Mouse (Mus musculus) monocyte, adult 2 months (primary cell): Measurements from ENCODE around the gene Klhl26.

Experiments used
- DNase-seq, 2 experiments: peaks; one replicate each; pipeline ENCODE4 v3.0.0; 2022; ENCODE audit warnings: low spot score in 2 of 2, low read depth in 1 of 2

Klhl26 gene

DNA sequence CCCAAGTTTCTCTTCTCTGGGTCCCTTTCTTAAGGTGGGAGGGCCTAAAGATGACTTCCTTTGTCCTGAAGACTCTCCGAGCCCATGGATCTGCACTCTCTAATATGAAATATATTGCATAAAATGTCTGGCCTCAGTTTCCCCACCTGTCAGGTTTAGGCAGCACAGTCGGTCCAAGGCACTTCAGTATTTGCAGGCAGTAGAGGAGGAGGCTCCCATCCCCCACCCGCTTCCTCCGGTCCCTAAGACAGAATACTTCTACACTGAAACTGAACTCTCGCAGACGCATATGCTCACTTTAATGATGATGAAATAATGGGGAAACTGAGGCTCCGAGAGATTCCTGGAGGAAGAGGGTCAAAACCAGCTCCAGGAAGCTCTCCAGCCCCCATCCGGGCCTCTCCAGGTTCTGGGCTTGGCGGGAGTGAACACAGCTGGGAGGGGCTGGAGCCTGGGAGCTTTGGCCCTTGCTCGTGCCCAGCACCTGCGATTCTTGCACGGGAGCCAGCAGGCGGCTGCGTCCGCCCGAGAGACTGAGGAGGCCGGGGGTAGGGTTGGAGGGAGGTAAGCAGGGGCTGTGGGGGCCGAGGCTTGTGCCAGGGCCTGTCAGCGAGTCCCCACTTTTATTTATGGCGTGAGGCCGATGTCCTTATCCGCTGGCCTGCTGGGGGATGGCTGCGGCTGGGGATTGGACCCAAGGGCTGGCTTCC lies 25.2 kb upstream of the Klhl26 start:
- DNase-seq, result no peak

DNA sequence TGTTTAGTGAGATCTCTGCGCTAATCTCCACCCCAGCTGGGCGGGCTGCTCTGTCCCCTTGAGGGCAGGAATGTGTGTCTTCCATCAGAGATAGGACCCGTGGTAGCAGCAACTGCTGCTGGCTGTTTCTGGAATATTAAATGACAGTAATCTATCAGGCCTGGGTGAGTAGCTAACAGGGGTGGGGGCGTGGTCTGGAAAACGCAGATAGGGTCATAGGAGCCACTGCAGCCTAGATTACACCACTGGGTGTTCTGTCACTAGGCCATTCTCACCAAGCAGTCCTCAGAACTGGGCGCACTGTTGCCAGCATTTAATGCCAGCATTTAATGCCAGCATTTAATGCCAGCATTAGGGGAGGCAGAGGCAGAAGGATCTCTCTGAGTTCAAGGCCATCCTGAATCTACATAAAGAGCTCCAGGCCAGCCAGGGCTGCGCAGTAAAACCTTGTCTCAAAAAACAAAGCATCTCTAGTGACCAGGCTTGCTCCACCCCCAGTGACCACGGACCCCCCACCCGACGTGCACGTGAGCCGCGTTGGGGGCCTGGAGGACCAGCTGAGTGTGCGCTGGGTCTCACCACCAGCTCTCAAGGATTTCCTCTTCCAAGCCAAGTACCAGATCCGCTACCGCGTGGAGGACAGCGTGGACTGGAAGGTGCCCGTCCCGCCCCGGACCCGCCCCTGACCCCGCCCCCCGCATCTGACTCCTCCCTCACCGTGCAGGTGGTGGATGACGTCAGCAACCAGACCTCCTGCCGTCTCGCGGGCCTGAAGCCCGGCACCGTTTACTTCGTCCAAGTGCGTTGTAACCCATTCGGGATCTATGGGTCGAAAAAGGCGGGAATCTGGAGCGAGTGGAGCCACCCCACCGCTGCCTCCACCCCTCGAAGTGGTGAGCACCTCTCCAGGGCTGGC lies 23.9 kb upstream of the Klhl26 start:
- DNase-seq, result no peak

DNA sequence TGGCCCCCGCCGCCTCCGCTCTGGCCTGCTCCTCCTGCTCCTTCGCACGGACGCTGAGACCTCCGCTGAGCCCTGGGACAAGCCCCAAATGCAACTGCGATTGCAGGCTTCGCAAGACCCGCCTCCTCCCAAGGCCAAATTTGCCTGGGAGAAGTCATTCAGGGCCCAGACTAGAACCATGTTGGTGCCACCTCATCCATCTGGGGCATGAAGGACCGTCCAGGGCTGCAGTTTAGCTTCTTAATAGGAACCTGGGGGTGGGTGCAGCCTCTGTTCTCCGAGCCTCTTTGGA lies 18.9 kb upstream of the Klhl26 start:
- no peak for DNase-seq

DNA sequence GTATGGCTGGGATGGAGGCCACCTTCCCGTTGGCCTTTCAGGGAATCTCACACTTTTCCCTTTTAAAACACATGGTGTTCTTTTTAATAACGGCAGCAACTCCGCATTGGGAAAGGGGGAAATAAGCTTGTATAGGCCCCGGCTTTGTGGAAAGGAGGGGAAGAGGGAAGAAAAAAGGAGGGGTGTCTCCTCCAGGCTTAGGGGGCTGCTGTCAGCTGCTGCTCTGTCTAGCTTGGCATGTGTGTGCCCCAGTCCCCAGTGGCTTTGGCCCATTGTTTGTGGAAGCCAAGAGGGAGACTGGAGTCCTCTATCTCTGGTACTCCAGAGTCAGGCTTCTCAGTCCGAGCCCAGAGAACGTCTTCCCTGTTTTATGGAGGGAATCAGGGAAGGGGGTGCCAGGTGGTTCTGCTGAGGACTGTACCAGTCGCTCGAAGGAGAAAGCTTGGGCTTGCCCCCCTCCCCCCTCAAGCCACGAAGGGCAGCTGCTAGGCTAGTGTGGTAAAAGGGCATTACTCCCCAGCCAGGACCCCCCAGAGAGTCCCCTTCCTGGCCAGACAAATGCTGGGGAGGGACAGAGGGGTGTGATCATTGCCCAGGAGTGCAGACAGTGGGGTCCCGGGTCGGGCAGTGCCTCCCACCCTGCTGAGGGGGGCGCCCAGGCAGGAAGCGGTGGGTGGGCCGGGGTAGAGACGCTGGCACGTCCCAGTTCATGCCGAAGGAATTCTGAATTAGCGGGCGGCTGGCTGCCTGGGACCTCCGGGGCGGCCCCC lies 18.4 kb upstream of the Klhl26 start:
- DNase-seq, result no peak

DNA sequence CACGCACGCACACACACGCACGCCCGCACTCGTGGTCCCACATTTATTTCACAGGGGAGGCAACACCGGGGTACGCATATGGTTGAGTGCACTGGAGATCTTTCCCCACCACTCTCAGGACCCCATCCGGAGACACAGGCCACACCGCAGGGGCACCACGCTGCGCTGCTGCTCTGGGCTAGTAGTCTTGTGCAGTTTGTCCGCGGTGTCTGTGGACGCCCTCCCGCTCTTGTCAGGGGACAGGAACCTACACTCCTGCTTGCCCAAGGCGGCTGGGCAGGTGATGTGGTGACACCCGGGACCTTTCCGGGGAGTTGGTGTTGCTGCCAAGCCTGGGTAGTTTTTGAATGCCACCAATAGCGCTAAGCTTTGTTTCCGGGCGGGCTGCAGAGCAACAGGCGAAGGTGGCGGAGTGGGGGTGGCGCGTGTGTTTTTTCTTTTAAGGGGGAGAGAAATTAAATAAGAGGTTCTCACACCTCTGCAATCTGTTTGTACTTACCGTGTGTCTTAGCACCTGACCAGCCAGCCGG lies 17.7 kb upstream of the Klhl26 start:
- no peak for DNase-seq

DNA sequence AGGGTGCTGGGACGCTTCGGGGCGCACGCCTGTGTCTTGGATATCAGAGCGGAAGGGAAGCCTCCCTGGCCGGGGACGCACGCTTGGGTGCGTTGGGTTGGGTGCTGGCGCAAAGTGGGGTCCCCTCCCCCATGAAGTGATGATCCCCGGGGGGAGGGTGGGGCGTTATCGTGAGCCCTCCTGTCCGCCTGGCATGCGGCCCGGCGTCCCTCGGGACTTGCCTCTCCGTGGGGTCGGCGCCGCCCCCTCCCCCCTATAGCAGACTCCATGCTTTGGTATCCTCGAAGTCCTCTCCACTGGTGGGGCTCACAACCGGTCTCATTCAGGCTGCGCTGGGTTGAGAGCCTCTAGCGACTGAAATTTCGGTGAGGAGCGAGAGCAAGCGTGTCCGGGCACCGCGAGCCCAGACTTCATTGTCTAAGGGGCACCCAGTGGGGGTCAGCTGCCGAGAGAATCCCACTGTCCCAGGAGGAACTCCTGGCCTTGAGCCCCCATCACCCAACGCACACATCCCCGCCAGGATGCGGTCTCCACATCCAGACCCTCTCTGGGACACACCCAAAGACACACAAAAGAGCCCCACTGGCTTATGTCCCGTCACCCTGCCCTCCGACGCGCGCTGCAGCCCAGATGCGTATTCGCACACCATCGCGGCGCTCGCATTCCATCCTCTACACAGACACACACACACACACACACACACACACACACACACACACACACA lies 17.1 kb upstream of the Klhl26 start:
- no peak for DNase-seq

DNA sequence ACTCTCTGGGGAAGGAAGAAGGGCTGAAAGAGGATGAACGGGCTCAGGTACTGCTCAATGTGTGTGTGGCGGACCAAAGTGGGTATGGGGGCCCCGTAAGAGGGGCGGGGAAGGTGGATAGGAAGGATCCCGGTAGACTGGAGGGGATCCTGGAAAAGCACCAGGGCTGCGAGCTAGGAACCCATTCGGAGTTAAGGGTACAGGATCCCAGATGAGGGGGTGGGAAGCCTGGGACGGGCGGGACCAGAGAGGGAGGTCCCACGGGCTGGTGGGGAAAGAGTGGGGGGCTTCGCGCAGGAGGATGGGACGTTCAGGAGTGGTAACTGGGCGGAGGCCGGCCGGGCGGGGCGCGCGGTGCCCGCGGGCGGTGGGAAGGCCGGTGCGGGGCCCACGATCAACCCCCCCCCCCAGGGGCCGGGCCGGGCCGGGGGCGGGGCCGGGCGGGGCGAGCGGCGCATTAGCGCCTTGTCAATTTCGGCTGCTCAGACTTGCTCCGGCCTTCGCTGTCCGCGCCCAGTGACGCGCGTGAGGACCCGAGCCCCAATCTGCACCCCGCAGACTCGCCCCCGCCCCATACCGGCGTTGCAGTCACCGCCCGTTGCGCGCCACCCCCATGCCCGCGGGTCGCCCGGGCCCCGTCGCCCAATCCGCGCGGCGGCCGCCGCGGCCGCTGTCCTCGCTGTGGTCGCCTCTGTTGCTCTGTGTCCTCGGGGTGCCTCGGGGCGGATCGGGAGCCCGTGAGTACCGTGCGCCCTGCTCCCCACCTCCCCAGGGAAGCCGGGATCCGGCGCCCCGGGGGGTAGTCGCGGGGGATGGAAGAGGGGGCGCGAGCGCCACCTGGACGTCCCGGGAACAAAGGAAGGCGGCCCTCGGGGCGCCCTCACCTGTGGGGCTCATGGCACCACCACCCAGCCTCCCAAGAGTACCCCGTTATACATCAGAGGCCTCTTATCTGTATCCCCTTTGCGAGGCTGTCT lies 16.2 kb upstream of the Klhl26 start, which contains the start of gene Crlf1:
Gene Crlf1 (plus strand): TSS at position 495 of the 977 bp plus-strand sequence.
- no peak for DNase-seq

DNA sequence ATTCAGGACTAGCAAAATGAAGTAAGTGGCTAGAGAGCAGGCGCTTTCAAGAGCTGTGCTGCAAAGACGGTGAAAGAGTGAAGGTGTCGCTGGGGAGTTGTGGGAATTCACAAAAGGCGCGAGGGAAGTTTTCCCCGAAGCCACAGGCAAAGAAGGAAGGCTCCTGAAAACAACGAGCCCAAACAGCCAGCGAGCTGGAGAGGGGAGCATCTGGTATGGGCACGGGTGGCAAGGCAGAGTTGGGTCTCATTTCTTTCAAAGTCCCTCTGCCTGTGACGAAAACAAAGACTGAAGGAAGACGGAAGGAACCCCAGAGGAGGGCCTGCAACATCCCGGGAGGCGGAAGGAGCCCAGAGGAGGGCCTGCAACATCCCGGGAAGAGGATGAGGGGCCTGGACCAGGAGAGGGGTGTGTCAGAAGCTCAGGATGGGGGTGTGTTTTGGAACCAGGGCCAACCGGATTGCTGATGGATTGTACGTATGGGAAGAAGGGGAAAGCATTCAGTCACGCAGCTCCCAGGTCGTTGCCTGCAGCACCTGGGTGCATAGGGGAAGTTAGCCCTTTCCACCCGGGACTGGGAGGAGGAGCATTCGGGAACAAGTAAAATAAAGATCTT lies 14.2 kb upstream of the Klhl26 start:
- DNase-seq, result no peak

DNA sequence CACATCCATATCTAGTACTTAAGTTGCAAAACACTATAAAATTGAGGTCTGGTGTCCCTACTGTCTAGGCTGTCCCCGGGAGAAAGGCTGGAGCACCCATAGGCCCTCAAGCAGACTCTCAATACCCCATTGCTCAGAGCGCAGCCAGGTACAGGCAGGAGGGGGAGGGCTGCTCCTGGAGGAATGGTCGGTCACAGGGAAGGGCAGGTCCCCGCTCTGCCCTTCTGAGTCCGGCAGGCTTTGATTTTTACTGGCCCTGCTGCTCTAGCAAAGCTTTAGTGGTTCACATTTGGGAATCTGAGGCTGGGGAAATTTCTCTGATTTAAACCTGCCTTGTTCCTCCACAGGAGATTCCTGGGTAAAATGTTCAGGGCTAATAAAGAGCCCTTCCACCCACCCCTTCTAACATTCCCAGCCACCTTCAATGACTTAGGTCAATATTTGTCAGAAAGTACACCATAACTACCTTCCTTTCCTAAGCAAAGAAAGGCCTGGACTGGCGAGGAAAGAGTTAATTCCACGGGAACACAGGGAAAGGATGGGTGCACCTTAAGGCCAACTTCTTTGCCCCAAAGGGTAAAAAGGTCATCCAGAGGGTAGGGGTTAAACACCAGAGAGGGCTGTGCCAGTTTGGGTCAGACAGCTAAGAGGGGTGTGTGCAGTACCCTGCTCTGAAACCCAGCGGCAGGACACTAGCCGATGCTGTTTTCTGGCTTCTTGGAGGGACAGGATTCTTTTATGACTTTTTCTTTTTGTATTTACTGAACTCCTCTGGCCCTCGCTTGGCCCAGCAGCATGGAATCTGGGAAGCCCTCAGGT lies 13.5 kb upstream of the Klhl26 start:
- DNase-seq, result no peak

DNA sequence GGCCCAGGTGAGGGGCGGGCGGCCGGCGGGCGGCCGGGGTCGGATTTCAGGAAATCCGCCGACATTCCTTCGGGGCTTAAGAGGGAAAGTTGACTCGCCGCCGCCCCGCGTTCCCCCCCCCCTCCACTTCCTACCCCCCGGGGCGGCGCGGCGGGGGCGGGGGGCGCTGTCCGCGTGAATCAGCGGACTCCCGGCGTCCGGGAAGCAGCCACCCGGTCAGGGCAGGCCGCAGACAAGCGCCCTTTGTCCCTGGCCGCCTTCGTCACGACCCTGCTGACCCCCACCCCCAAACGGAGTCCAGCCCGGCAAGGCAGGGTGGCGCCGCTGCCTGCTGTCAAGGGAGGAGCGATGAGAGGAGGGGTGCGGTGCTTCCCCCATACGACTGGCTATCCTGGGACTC lies 12.8 kb upstream of the Klhl26 start:
- no peak for DNase-seq

DNA sequence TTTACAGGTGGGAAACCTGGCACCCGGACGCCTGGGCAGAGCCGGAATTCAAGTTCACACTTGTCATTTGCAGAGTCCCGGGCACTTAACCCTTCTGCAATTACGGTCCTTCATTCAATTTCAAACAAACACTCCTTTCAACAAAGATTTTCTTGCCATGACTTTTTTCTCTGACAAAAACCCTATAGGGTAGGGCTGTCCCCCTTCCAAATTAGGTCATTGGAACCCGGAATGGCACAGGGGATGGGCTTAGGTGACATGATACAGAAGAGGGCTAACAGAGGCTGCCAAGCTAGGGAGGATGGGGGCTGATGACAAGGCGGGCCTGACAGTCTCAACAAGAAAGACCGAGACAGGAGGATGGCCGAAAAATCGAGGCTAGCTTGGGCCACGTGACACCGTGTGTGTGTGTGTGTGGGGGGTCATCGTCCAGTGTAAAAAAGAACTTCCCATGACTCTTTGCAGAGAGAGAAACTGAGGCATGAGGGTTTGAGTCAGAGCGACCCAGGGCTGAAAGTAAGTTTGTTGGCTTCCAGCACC lies 12.2 kb upstream of the Klhl26 start:
- DNase-seq, result no peak

DNA sequence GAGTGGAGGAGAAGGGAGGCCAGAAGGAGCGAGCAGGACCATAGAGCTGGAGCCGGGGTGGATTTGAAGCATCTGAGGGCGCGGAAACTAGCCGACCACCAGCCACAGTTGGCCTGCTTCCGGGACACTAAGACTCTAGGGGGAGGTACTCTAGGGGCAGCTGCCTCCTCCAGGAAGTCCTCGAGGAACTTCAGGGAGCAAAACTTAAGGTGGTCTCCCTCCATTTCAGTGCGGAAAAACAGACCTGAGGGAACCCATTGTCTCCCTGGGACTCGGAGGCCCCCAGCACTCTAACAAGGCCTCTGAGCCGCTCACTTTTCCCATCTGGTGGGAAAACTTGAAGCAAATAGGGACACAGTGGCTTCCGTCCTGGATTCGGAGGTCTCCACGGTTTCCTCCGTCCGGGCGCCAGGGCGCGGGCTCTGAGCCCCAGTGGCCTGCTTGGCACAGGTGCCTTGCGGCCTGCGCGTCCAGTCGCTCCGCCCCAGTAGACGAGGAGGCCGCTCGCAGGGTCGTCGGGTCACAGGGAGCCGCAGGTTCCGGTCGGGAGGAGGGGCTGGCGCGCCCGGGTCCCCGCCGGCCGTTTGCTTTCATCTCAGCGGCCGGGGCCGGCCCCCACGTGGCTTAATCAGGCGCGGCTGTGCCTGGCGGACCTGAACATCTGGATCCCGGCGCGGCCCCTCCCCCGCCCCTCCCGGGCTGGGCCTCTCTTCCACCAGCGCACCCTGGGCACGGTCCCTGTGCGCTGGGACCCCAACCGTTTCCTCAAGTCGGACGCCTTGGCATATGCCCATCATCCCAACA lies 11.4 kb upstream of the Klhl26 start:
- DNase-seq, result no peak

DNA sequence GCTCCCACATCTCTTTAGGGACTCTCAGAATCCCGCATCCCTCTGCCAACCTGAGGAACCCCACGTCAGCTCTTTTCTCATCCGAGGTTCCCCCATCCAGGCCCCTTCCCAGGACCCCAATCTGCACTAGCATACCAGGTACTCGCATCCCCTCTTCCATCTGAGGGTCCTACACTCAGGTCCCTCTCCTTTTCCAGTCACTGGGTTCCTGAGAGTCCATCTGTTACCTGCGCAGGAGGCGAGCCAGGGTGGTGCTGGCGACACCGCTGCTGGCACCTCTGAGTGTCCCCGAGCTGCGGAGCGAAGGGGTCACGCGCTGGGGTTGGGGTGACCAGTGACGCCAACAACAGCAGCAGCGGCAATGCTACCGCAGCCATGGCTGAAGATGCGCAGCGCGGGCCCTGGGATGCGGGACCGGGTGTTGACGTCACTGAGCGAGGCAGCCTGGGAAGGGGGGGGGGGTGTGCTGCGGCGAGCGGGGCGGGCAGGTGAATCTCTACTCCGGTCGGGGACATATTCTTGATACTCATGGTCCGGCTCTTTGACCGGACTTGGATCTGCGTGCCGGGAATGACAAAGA lies 10.3 kb upstream of the Klhl26 start, which contains the start of gene Tmem59l:
Gene Tmem59l (minus strand): TSS at position 418 of the 580 bp plus-strand sequence.
- no peak for DNase-seq

DNA sequence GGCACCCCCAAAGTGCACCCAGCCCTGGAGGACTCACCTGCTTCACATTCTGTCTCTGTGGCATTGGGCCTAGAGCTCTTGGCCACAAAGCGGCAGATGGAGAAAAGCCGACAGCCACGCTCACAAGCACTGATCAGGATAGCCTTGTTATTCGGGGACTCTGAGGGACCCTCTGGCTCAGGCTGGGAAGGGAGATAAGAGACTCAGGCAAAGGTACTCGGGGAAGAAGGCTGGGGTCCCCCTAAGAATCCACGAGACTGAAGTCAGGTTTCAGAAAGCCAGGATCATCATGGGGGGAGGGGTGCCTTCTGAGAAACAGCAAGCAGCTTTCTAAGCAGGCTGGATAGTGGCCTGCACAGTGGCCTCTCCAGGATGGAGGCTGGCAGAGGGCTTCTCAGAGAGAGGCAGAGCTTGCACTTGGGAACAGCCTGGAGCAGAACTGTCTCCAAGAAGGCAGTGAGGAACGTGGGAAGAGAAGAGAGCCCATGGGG lies 9.5 kb upstream of the Klhl26 start:
- no peak for DNase-seq

DNA sequence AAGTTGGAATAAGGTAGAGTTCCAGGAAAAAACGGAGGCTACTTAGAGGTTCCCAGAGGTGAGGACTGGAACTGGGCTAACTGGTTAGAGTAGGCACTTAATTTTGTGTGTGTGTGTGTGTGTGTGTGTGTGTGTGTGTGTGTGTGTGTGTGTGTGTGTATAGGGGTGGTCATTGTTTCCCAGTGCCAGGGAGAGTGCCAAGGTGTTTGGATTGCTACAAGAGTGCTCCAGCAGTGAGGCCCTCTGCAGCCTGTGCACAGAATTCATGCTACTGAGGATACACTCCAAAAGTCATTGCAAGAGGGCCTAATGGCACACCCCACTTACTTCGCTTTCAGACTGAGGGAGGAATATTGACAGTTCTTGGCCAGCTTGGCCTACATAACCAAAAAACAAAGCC lies 6.2 kb upstream of the Klhl26 start:
- DNase-seq, result no peak

DNA sequence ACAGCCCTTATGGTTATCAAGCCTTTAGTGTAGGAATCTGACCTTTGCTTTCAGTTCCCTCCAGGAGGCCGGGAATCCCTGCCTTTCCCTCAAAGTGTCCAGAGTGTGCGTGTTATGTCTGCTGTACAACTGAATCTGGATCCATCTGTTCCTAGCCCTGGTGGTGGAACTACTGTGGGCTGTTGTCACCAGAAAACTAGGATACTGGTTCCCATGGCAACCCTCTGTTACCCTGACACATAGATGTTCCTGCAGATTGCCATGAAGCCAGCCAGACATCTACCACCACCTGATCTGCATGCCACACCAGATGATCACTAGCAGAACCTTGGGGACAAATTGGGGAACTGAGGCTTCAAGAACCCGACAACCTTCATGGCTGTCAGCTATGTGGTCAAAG lies 5.1 kb upstream of the Klhl26 start:
- no peak for DNase-seq
